25 mouse cellular contexts compared by ENCODE assay signal in genomic region chr17:8351088-8351487, GRCm38 (mm10). TPM values are rescaled to one million over a fixed set of nuclear protein-coding genes. Genes with fewer than 3 reads are reported as not detected.
DNase-seq lines count a peak whose midpoint lies in the region; ATAC-seq and TF ChIP-seq lines count a peak whose summit lies in the region.
"Had no signal": no experiment of that assay in that cellular context is flagged by ENCODE, and none has a peak within 500 bp of the region (broad histone marks: within the 10 kb centered on the region; RNA-seq: fewer than 3 reads in every experiment).

No protein-coding gene starts in this region.

- WGBS in midbrain, embryonic 10.5 days = 47% methylated on average over 7 of the region's 7 CpGs
- 12% methylated on average over 7 of the region's 7 CpGs for WGBS in midbrain, embryonic 15.5 days
- 92% methylated on average over 7 of the region's 7 CpGs for WGBS in thymus, adult 2 months

- TF ChIP-seq CTCF in cortical plate, adult 2 months (IDR thresholded peaks at IDR 0.05; ENCODE audit: extremely low read depth, insufficient read depth, low read length) = no peak
- no peak for TF ChIP-seq CTCF in thymus, adult 2 months (IDR thresholded peaks at IDR 0.05; ENCODE audit: borderline replicate concordance, control insufficient read depth, extremely low read depth, insufficient read depth, low read length, poor library complexity)

- no peak for ATAC-seq in midbrain, embryonic 15.5 days (replicated peaks)
- ATAC-seq: forebrain, embryonic 14.5 days; liver, postnatal 0 days had no signal

- H3K4me2 ChIP-seq in midbrain, embryonic 15.5 days = no peak overlapping the region
- H3K4me2 ChIP-seq: embryonic facial prominence, embryonic 12.5 days; neural tube, embryonic 12.5 days had no signal

- H3K27me3 ChIP-seq in midbrain, embryonic 10.5 days (ENCODE audit: low read depth, poor library complexity, severe bottlenecking) = no peaks in the 10 kb centered on the region
- no peaks in the 10 kb centered on the region for H3K27me3 ChIP-seq in midbrain, embryonic 15.5 days (replicated peaks)
- no peaks in the 10 kb centered on the region for H3K27me3 ChIP-seq in thymus, adult 2 months (ENCODE audit: control insufficient read depth, insufficient read depth, low read length)
- H3K27me3 ChIP-seq: embryonic facial prominence, embryonic 12.5 days; neural tube, embryonic 12.5 days had no signal

- no peak overlapping the region for H3K4me3 ChIP-seq in midbrain, embryonic 10.5 days
- H3K4me3 ChIP-seq in midbrain, embryonic 15.5 days = no peak overlapping the region
- no peak overlapping the region for H3K4me3 ChIP-seq in cortical plate, adult 2 months (ENCODE audit: insufficient read depth, low read length)
- no peak overlapping the region for H3K4me3 ChIP-seq in thymus, adult 2 months (ENCODE audit: control insufficient read depth, insufficient read depth, low read length)
- H3K4me3 ChIP-seq: embryonic facial prominence, embryonic 12.5 days; erythroblast, embryonic 14.5 days; heart, embryonic 10.5 days; limb, embryonic 10.5 days; neural tube, embryonic 12.5 days had no signal

- 0 out of 2 replicates have a peak, but pooled peaks cover 4% of the 10 kb centered on the region for H3K9me3 ChIP-seq in midbrain, embryonic 10.5 days (replicated peaks)
- H3K9me3 ChIP-seq in midbrain, embryonic 15.5 days = no peaks in the 10 kb centered on the region
- H3K9me3 ChIP-seq: embryonic facial prominence, embryonic 12.5 days; limb, embryonic 10.5 days; neural tube, embryonic 12.5 days had no signal

- no peak overlapping the region for H3K9ac ChIP-seq in midbrain, embryonic 15.5 days
- H3K9ac ChIP-seq: embryonic facial prominence, embryonic 12.5 days; liver, postnatal 0 days; neural tube, embryonic 12.5 days had no signal

- DNase-seq in embryo, embryonic 10 days (ENCODE audit: low spot score) = peak; percentile 24
- no peak for DNase-seq in embryo, embryonic 11 days
- DNase-seq in layer of hippocampus, adult 11-12 months (ENCODE audit: low spot score) = peak; percentile 76
- no peak for DNase-seq in layer of hippocampus, postnatal 10 days (ENCODE audit: low spot score in 2 of 2)
- no peak for DNase-seq in midbrain, embryonic 10.5 days (ENCODE audit: low spot score)
- DNase-seq in thymus, adult 2 months = no peak
- DNase-seq: adrenal gland, postnatal 36 days; B cell, adult 2 months; cerebellum, postnatal 36 days; kidney, adult 11 months; liver, postnatal 0 days; lung, postnatal 10 days; spleen, adult 18-20 months; thymus, postnatal 4 days had no signal

- H3K27ac ChIP-seq in midbrain, embryonic 10.5 days (replicated peaks) = peak overlapping the region; percentile 60
- no peak overlapping the region for H3K27ac ChIP-seq in midbrain, embryonic 15.5 days
- H3K27ac ChIP-seq in cortical plate, adult 2 months (ENCODE audit: insufficient read depth, low read length) = peak overlapping the region; percentile 86
- no peak overlapping the region for H3K27ac ChIP-seq in thymus, adult 2 months (ENCODE audit: control insufficient read depth, insufficient read depth, low read length)
- H3K27ac ChIP-seq: embryonic facial prominence, embryonic 12.5 days; heart, embryonic 10.5 days; limb, embryonic 10.5 days; neural tube, embryonic 12.5 days had no signal

- H3K4me1 ChIP-seq in midbrain, embryonic 10.5 days = peaks cover 15% of the 10 kb centered on the region
- no peaks in the 10 kb centered on the region for H3K4me1 ChIP-seq in midbrain, embryonic 15.5 days
- no peaks in the 10 kb centered on the region; the same call in 1 of the 2 replicates for H3K4me1 ChIP-seq in cortical plate, adult 2 months (ENCODE audit: control insufficient read depth, insufficient read depth, low read length)
- no peaks in the 10 kb centered on the region for H3K4me1 ChIP-seq in thymus, adult 2 months (replicated peaks; ENCODE audit: control insufficient read depth, insufficient read depth, low read length)
- H3K4me1 ChIP-seq: embryonic facial prominence, embryonic 12.5 days; heart, embryonic 10.5 days; limb, embryonic 10.5 days; neural tube, embryonic 12.5 days had no signal

- no peak for TF ChIP-seq POLR2A in cortical plate, adult 2 months (IDR thresholded peaks at IDR 0.05; ENCODE audit: extremely low read depth, insufficient read depth, low read length)
- no peak for TF ChIP-seq POLR2A in thymus, adult 2 months (IDR thresholded peaks at IDR 0.05; ENCODE audit: control insufficient read depth, extremely low read depth, insufficient read depth, low read length, poor library complexity)

- no peaks in the 10 kb centered on the region for H3K36me3 ChIP-seq in midbrain, embryonic 10.5 days
- H3K36me3 ChIP-seq in midbrain, embryonic 15.5 days (replicated peaks) = no peaks in the 10 kb centered on the region
- no peaks in the 10 kb centered on the region for H3K36me3 ChIP-seq in thymus, adult 2 months (ENCODE audit: control insufficient read depth, insufficient read depth, low read length)
- H3K36me3 ChIP-seq: embryonic facial prominence, embryonic 12.5 days; heart, embryonic 10.5 days; limb, embryonic 10.5 days; neural tube, embryonic 12.5 days had no signal

RNA-seq across cellular contexts. Expression of gene T2, which starts 4.7 kb away (rescaled TPM):
- under 1 TPM; 0.87 to 0.89 TPM for total RNA-seq in layer of hippocampus, postnatal 10 days (2021)
- 0.43 and 0.46 TPM in 2 replicates for polyA plus RNA-seq in midbrain, embryonic 10.5 days (2016; fragmentation: Nextera tagmentation; extraction: Ambion mirVana)
- polyA plus RNA-seq in midbrain, embryonic 15.5 days (2015; fragmentation: Nextera tagmentation; extraction: Ambion mirVana) = 0.64 and 0.97 TPM in 2 replicates
- 0.83 and 1.2 TPM in 2 replicates for polyA plus RNA-seq in cortical plate, adult 2 months (2012; rRNA removed)
- 0.09 and 0.11 TPM in 2 replicates for polyA plus RNA-seq in thymus, adult 2 months (2012; rRNA removed)
- total RNA-seq: adrenal gland, postnatal 36 days; gastrocnemius, adult 18-20 months; liver, adult 2 months had no signal
- polyA plus RNA-seq: erythroblast, embryonic 14.5 days; liver, adult 2 months; liver, postnatal 0 days had no signal

RNA-seq across cellular contexts. Expression of gene Prr18, which starts 13.8 kb away (rescaled TPM):
- total RNA-seq in layer of hippocampus, postnatal 10 days (2021) = 10 to 100 TPM in 1 of 2 experiments, 1 to 10 TPM in 1; 9.3 to 11.1 TPM
- polyA plus RNA-seq in midbrain, embryonic 10.5 days (2016; fragmentation: Nextera tagmentation; extraction: Ambion mirVana) = 0.73 and 0.86 TPM in 2 replicates
- 19.1 and 19.9 TPM in 2 replicates for polyA plus RNA-seq in midbrain, embryonic 15.5 days (2015; fragmentation: Nextera tagmentation; extraction: Ambion mirVana)
- polyA plus RNA-seq in cortical plate, adult 2 months (2012; rRNA removed) = 34.3 and 40.8 TPM in 2 replicates
- 0.74 and 1.3 TPM in 2 replicates for polyA plus RNA-seq in thymus, adult 2 months (2012; rRNA removed)
- total RNA-seq: gastrocnemius, adult 18-20 months had no signal
- polyA plus RNA-seq: heart, postnatal 0 days; liver, postnatal 0 days had no signal

RNA-seq across cellular contexts. Expression of gene Sft2d1, which starts 40.2 kb away (rescaled TPM):
- 10 to 100 TPM; 64.9 to 67.6 TPM for total RNA-seq in layer of hippocampus, postnatal 10 days (2021)
- 67.1 and 81.1 TPM in 2 replicates for polyA plus RNA-seq in midbrain, embryonic 10.5 days (2016; fragmentation: Nextera tagmentation; extraction: Ambion mirVana)
- 191 and 200 TPM in 2 replicates for polyA plus RNA-seq in midbrain, embryonic 15.5 days (2015; fragmentation: Nextera tagmentation; extraction: Ambion mirVana)
- polyA plus RNA-seq in cortical plate, adult 2 months (2012; rRNA removed) = 117 and 124 TPM in 2 replicates
- 107 and 117 TPM in 2 replicates for polyA plus RNA-seq in thymus, adult 2 months (2012; rRNA removed)

Comparison
In these comparisons a context has a peak if more than half of its experiments do, and no peak if none do; other contexts are left out.
1. DNase-seq: peak in embryo, embryonic 10 days (single experiment) and layer of hippocampus, adult 11-12 months (single experiment); none in embryo, embryonic 11 days (single experiment), layer of hippocampus, postnatal 10 days (0 of 2), midbrain, embryonic 10.5 days (single experiment) and thymus, adult 2 months (single experiment).
2. H3K27ac ChIP-seq: peak in midbrain, embryonic 10.5 days (single experiment) and cortical plate, adult 2 months (single experiment); none in midbrain, embryonic 15.5 days (single experiment) and thymus, adult 2 months (single experiment).